Mouse (Mus musculus): ENCODE measurements at regions not wholly inside any gene's neighbourhood (a gene's known extent, or its start where the extent isn't known, plus 50 kb on each side); places are given as distances from the start of the nearest gene placed in this dataset.

- no peak for DNase-seq (ENCODE audit: low read depth)
Measured at GRCm38 (mm10) chr14:68784395-68784794, 509.7 kb downstream of the Synb start.

GRCm38 (mm10) chr14:68783216-68783615, 510.9 kb downstream of the Synb start:
- DNase-seq (ENCODE audit: low read depth) = no peak

- no peak for DNase-seq (ENCODE audit: low read depth)
Measured at GRCm38 (mm10) chr14:68770411-68770810, 523.7 kb downstream of the Synb start.

- no peak for DNase-seq (ENCODE audit: low read depth)
Measured at GRCm38 (mm10) chr14:68762916-68763315, 531.2 kb downstream of the Synb start.

- no peak for DNase-seq (ENCODE audit: low read depth)
Measured at GRCm38 (mm10) chr14:68744661-68745060, 549.4 kb downstream of the Synb start.

GRCm38 (mm10) chr14:68738474-68738873, 555.6 kb downstream of the Synb start:
- DNase-seq (ENCODE audit: low read depth) = no peak

- DNase-seq (ENCODE audit: low read depth) = peak; percentile 73
Measured at GRCm38 (mm10) chr14:68735756-68736155, 558.3 kb downstream of the Synb start.

GRCm38 (mm10) chr14:68721156-68721555, 572.9 kb downstream of the Synb start:
- DNase-seq (ENCODE audit: low read depth) = no peak

- no peak for DNase-seq (ENCODE audit: low read depth)
Measured at GRCm38 (mm10) chr14:68719429-68720160, 574.5 kb downstream of the Synb start.

- peak; percentile 4 for DNase-seq (ENCODE audit: low read depth)
Measured at GRCm38 (mm10) chr14:68718846-68719245, 575.3 kb downstream of the Synb start.

All from 416B (cell line).